Mouse (Mus musculus) kidney, adult 2 months (tissue): ENCODE data around the gene Lipe.

ENCODE experiments used
- CTCF ChIP-seq: fragments of 200-500 bp; conservative IDR thresholded peaks from 2 replicates; pipeline ENCODE4 v1.5.1; 2011; ENCODE audit warnings: low read depth, mild to moderate bottlenecking, control low read depth, low read length, moderate library complexity, mixed read lengths; ENCODE audit not compliant: insufficient read depth, insufficient read length
- POLR2A ChIP-seq: fragments of 200-500 bp; IDR thresholded peaks from one replicate; pipeline ENCODE4 v1.6.1; 2011; ENCODE audit warnings: low read depth, low read length, control low read depth

DNA sequence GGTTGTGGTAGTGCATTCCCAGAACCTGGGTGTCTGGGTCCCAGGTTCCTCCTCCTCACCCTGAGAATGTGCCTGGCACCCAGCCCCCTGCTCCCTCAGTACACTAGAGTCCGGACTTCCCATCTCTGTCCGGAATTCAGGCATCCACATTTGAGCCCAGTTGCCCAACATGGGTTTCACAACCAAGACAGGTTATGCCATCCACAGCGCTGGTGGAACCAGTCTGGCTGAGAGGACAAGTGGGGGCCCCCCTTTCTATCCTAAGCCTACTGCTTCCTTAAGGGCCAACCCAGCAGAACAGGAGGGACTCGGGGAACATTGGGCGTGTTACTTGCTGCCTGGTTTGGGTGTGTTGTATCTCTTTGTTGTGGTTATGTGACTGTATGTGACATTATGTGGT is 26.1 kb downstream of the Lipe start:
- TF ChIP-seq CTCF (no peak), POLR2A (no peak)
